Mouse (Mus musculus) embryonic facial prominence, embryonic 12.5 days (tissue): ENCODE results near the gene Cnpy2. TPM values are rescaled to one million over a fixed set of nuclear protein-coding genes. Genes with fewer than 3 reads are reported as not detected.
"Not testable (repeated sequence)": the region's sequence is repeated elsewhere in the genome, so short reads cannot be mapped to it uniquely, and the experiment has no call there.

Source experiments
- ATAC-seq: fragments of 200-750 bp; cut with Nextera tagmentation; 2 replicates; pipeline ENCODE4 v1.8.0; 2017; ENCODE audit not compliant: insufficient number of reproducible peaks, insufficient read depth, low FRiP score, low TSS enrichment
- H3K27ac ChIP-seq: fragments of 300-500 bp; sonication (generic); 2 replicates; pipeline ENCODE4 v1.5.1; 2016; ENCODE audit warnings: mild to moderate bottlenecking
- H3K27me3 ChIP-seq: fragments of 300-500 bp; sonication (generic); 2 replicates; pipeline ENCODE4 v1.6.1; 2016; ENCODE audit warnings: mild to moderate bottlenecking, moderate library complexity
- H3K36me3 ChIP-seq: fragments of 300-500 bp; sonication (generic); 2 replicates; pipeline ENCODE4 v1.6.1; 2016; ENCODE audit warnings: mild to moderate bottlenecking
- H3K4me1 ChIP-seq: fragments of 300-500 bp; sonication (generic); 2 replicates; pipeline ENCODE4 v1.6.1; 2016
- H3K4me2 ChIP-seq: fragments of 300-500 bp; sonication (generic); replicated peaks from 2 replicates; pipeline ENCODE4 v1.6.1; 2016; ENCODE audit warnings: mild to moderate bottlenecking, moderate library complexity
- H3K4me3 ChIP-seq: fragments of 300-500 bp; sonication (generic); 2 replicates; pipeline ENCODE4 v1.5.1; 2016; ENCODE audit warnings: mild to moderate bottlenecking
- H3K9ac ChIP-seq: fragments of 300-500 bp; sonication (generic); 2 replicates; pipeline ENCODE4 v1.6.1; 2016; ENCODE audit warnings: mild to moderate bottlenecking, moderate library complexity
- H3K9me3 ChIP-seq: fragments of 300-500 bp; sonication (generic); 2 replicates; pipeline ENCODE4 v1.6.1; 2016; ENCODE audit warnings: mild to moderate bottlenecking, moderate library complexity
- WGBS: fragments of 180-500 bp; shearing (Covaris S2); methylation state at CpG from one replicate; pipeline ENCODE4 v1.1.7; 2016; 5-methylcytosine and 5-hydroxymethylcytosine counted together
- polyA plus RNA-seq: library from polyadenylated mRNA; unstranded; fragments of >200 nt; fragmentation: Nextera tagmentation; extraction: Ambion mirVana; gene quantifications from 2 replicates; pipeline ENCODE4 v1.2.1, GENCODE M21; 2016

Cnpy2 gene
- polyA plus RNA-seq, 1 experiment from 2014 or later = 306 TPM

DNA sequence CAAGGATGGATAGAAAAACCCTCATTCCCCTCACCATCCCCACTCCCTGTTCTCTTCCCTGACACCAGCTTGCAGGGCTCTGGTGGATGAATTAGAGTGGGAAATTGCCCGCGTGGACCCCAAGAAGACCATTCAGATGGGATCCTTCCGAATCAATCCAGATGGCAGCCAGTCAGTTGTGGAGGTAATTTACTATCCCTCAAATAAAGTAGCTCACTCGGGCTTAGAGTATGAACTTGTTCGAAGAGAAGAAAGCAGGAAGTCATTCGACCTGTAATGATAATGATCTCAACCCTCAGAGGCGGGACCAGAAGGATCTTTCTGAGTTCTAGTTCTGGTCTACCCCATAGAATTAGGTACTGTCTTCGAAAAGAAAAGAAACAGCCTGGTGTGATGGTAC lies 1.3 kb downstream of the Cnpy2 start:
- Histone ChIP-seq H3K4me3 (peak overlapping the region; percentile 76), H3K9me3 (no peaks in the 10 kb centered on the region), H3K36me3 (peaks cover 62% of the 10 kb centered on the region), H3K4me2 (peak overlapping the region; percentile 80), H3K27ac (peak overlapping the region; percentile 97), H3K4me1 (peaks cover 10% of the 10 kb centered on the region), H3K9ac (peak overlapping the region; percentile 93), H3K27me3 (no peaks in the 10 kb centered on the region)
- 73% methylated on average over 8 of the region's 8 CpGs for WGBS
- no peak for ATAC-seq

DNA sequence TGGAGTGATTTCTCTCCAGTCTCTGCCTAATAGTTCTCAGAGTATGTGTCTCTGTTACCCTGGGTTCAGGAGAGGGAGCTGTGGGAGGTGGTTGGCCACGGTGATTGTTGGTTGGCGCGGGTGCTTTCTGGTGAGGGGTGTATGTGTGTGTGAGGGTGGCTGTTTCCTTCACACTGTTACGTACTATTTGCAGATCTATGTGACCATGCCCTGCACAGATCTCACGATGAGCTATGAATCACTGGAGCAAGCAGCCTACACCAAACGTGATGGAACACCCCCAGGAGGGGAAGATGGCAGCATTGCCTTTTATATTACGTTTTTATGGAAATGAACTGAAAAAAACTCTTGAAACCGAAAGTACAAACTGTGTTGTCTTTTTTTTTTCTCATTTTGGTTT lies 4.6 kb downstream of the Cnpy2 start:
- peaks cover 52% of the 10 kb centered on the region for H3K36me3 ChIP-seq
- H3K27ac ChIP-seq = no peak overlapping the region
- WGBS = 96% methylated on average over 8 of the region's 8 CpGs
- no peak for ATAC-seq
- H3K9me3 ChIP-seq = no peaks in the 10 kb centered on the region
- H3K4me1 ChIP-seq = peaks cover 10% of the 10 kb centered on the region
- H3K27me3 ChIP-seq = no peaks in the 10 kb centered on the region
- no peak overlapping the region for H3K4me3 ChIP-seq
- H3K4me2 ChIP-seq = no peak overlapping the region
- H3K9ac ChIP-seq = no peak overlapping the region

DNA sequence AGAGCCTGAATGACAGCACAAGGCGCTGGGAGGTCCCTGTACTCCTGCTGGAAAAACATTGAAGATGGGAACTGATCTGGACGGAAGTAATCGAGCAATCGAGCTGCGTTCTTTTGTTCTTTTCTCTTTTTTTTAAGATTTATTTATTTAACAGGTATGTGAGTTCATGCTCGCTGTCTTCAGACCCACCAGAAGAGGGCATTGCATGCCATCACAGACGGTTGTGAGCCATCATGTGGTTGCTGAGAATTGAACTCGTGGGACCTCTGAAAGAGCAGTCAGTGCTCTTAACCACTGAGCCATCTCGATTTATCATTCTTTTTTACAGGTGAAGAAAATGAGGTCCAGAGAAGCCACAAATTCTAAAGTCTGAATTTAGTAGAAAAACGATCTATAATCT lies 5.4 kb downstream of the Cnpy2 start:
- no peak overlapping the region for H3K4me3 ChIP-seq

DNA sequence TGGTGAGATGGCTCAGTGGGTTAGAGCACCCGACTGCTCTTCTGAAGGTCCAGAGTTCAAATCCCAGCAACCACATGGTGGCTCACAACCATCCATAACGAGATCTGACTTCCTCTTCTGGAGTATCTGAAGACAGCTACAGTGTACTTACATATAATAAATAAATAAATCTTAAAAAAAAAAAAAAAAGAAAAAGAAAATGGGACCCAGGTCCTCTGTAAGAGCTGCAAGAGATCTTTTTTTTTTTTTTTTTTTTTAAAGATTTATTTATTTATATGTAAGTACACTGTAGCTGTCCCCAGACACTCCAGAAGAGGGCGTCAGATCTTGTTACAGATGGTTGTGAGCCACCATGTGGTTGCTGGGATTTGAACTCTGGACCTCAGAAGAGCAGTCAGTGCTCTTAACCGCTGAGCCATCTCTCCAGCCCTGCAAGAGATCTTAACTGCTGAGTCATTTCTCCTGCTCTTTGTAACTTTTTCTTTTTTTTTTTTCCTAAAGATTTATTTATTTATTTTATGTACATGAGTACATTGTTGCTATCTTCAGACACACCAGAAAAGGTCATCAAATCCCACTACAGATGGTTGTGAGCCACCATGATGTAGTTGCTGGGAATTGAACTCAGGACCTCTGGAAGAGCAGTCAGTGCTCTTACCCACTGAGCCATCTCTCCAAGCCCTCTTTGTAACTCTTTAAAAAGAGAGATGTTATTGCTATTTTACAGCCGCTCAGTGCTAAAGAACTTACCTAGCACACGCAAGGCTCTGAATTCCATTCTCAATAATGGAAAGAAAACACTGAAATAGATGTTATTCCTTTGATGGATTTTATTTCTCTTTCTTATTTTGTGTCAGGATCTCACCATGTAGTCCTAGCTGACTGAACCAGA lies 10.3 kb downstream of the Cnpy2 start:
- peaks cover 23% of the 10 kb centered on the region for H3K36me3 ChIP-seq
- not testable (repeated sequence) for H3K27ac ChIP-seq, H3K4me2 ChIP-seq, H3K27me3 ChIP-seq, H3K4me1 ChIP-seq, H3K4me3 ChIP-seq, H3K9ac ChIP-seq, ATAC-seq, H3K9me3 ChIP-seq
- WGBS = 76% methylated on average over 6 of the region's 6 CpGs

More for the DNA sequence above, 5.4 kb downstream of the Cnpy2 start:
- H3K4me2 ChIP-seq = no peak overlapping the region
- WGBS = 91% methylated on average over 10 of the region's 10 CpGs
- no peaks in the 10 kb centered on the region for H3K9me3 ChIP-seq
- H3K36me3 ChIP-seq = peaks cover 52% of the 10 kb centered on the region
- no peak overlapping the region for H3K9ac ChIP-seq
- no peak overlapping the region for H3K27ac ChIP-seq
- H3K4me1 ChIP-seq = peaks cover 10% of the 10 kb centered on the region
- no peak for ATAC-seq
- H3K27me3 ChIP-seq = no peaks in the 10 kb centered on the region

DNA sequence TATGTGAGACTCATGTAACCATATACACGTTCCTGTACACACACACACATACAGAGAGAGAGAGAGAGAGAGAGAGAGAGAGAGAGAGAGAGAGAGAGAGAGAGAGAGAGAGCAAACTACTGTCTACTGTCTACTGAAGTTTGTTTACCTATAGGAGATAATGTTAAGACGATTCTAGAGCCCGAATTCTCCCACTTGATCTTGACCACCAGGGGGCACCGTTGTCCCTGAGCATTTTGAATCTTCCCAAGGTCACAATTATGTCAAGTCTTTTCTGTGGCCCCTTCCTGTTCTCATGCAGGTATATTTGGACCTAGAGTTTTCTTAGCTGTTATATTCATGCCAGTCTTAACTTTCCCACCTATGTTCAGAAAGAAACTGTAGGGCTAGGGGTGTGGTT lies 13.3 kb downstream of the Cnpy2 start:
- Histone ChIP-seq H3K4me2 (no peak overlapping the region), H3K27ac (no peak overlapping the region), H3K27me3 (no peaks in the 10 kb centered on the region), H3K4me3 (no peak overlapping the region), H3K4me1 (peaks cover 22% of the 10 kb centered on the region), H3K9ac (no peak overlapping the region), H3K9me3 (no peaks in the 10 kb centered on the region), H3K36me3 (0 out of 2 replicates have a peak, but pooled peaks cover 7% of the 10 kb centered on the region)
- ATAC-seq = no peak
- WGBS = 4% methylated on average over 4 of the region's 4 CpGs

DNA sequence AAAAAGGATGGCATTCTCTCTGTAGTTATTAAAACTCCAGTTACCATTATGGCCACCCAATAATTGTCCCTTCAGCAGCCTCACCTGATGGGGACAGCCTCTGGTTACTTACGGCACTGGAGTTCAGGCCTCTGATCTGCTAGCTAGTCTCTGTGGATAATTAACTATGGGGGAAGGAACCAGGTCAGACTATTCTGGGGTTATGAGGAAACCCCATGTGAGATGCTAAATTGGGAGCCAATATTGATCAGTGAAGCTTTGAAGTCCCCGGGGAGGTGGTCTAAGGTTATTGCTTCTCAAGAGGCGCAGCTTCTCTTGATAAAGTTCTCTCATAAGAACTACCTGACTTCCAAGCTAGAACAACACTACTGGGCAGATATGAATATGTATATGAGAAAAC lies 13.9 kb downstream of the Cnpy2 start:
- Histone ChIP-seq H3K9me3 (no peaks in the 10 kb centered on the region), H3K4me1 (peaks cover 22% of the 10 kb centered on the region), H3K27ac (no peak overlapping the region), H3K4me2 (no peak overlapping the region), H3K27me3 (no peaks in the 10 kb centered on the region), H3K36me3 (0 out of 2 replicates have a peak, but pooled peaks cover 7% of the 10 kb centered on the region), H3K9ac (no peak overlapping the region), H3K4me3 (no peak overlapping the region)
- WGBS = 86% methylated on average over 3 of the region's 3 CpGs
- ATAC-seq = no peak

DNA sequence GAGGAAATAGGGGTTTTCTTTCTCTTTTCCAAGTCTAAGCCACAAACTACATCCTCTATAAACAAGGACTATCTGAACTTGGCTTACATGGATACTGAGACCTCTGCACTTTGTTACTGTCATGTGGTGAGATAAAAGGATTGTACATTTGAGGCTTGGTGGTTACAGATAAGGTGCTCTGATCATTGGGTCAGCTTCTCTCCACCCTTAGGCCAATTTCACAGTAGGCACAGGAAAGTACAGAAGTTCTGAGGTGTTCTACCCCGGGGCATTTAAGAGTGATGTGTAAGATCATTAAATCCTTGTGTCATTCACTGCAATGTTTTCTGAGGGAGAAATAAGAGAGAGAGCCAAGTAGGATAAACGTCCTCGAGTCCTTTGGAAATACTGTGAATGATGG lies 14.3 kb downstream of the Cnpy2 start:
- H3K9ac ChIP-seq = no peak overlapping the region
- 78% methylated on average over 3 of the region's 3 CpGs for WGBS

DNA sequence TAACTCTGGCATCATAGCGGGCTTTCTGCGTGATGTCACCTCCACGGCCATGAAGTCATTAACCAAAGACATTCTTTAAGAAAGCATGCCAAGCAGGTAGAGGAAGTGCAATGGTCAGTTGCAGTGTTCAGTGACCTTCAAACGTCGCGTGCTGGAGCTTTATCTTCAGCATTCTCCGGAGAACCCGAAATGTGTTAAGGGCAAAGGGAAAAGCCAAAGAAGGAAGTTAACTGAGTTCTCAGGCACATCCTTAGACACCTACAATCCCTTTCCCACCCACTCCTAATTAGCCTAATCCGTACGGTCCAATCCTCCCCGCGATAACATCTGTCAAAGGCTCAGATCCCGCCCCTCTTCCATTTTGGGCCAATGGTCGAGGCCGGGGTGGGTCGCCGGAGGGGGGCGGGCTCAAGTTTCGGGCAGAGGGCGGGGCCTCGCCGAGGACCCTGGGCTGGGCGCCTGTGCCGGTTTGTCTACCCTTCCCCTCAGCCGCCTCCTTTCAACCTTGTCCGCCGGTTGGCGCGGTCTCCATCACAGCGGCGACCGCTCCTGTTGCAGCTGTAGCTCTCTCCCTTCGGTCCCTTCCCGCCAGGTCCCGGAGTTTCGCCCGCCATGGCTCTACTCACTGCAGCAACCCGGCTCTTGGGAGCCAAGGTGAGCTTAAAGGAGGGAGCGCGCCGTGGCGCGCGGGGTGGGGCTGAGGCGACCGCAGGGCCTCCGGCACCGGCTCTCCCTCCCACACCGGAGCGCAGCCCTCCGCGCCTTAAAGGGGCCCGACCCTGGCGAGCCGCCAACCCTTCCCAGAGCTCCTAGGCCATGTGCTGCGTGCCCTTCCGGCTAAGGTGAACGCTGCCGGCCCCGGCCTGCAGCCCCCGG lies 15.3 kb downstream of the Cnpy2 start, which contains the start of gene Cs:
TSS of gene Cs (plus strand) at position 429 of the 876 bp plus-strand sequence.
- ATAC-seq = peak; percentile 97
- Histone ChIP-seq H3K4me2 (peak within 1 kb of the TSS; percentile 80), H3K4me1 (peaks cover 22% of the 10 kb centered on the region), H3K27ac (peak within 1 kb of the TSS; percentile 94), H3K9ac (peak within 1 kb of the TSS; percentile 82), H3K27me3 (no peaks in the 10 kb centered on the region), H3K9me3 (no peaks in the 10 kb centered on the region), H3K4me3 (peak within 1 kb of the TSS; percentile 75), H3K36me3 (0 out of 2 replicates have a peak, but pooled peaks cover 7% of the 10 kb centered on the region)
- 1% methylated on average over 60 of the region's 61 CpGs for WGBS

More for the DNA sequence above, 14.3 kb downstream of the Cnpy2 start:
- Histone ChIP-seq H3K9me3 (no peaks in the 10 kb centered on the region), H3K36me3 (0 out of 2 replicates have a peak, but pooled peaks cover 7% of the 10 kb centered on the region), H3K4me2 (peak overlapping the region; percentile 80), H3K4me1 (peaks cover 22% of the 10 kb centered on the region), H3K27ac (no peak overlapping the region), H3K4me3 (peak overlapping the region; percentile 75; the same call in 1 of the 2 replicates), H3K27me3 (no peaks in the 10 kb centered on the region)
- ATAC-seq = no peak

DNA sequence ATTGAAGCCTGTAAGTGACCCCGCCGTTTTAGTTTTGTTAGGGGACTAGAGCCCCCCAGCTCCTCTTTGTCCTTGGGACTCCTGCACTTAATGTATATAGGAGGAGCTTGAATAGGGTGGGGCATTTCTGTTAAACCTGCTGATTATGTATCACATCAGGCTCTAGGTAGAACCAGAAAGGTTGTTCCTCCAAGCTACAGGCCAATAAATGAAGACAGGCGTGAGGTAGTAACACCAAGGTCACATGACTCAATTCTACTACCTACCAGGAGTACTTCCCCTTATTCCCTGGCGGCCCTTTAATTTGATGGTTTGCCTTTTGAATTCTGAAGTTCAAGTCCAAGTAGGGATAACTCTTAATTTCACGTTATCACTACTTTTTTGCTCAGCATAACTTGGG lies 16.2 kb downstream of the Cnpy2 start:
- Histone ChIP-seq H3K9ac (peak overlapping the region; percentile 82), H3K9me3 (no peaks in the 10 kb centered on the region), H3K27me3 (no peaks in the 10 kb centered on the region), H3K36me3 (0 out of 2 replicates have a peak, but pooled peaks cover 7% of the 10 kb centered on the region), H3K4me1 (peaks cover 22% of the 10 kb centered on the region), H3K27ac (peak overlapping the region; percentile 94), H3K4me2 (peak overlapping the region; percentile 80), H3K4me3 (peak overlapping the region; percentile 75)
- WGBS = 27% methylated on average over 5 of the region's 5 CpGs
- ATAC-seq = no peak

DNA sequence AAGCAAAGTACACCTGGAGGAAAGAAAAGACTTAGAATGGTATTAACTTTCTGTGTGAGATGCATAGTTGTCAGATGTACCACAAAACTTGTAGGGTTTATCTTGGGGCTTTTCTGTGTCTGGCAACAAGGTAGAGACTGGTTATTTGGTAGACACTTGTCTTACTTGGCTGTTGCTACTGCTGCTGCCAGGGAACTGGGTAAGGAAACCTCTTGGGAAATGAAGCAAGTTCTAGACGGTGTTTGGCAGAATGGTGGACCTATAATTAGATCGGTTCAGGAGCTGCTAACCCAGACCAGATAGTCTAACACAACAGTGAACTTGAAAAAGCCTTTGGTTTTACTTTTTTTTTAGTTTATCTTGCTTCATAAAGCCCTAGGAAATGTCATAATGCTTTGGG lies 16.7 kb downstream of the Cnpy2 start:
- Histone ChIP-seq H3K36me3 (0 out of 2 replicates have a peak, but pooled peaks cover 7% of the 10 kb centered on the region), H3K9me3 (no peaks in the 10 kb centered on the region), H3K4me2 (peak overlapping the region; percentile 80), H3K9ac (peak overlapping the region; percentile 82; the same call in 1 of the 2 replicates), H3K4me3 (peak overlapping the region; percentile 75), H3K4me1 (peaks cover 22% of the 10 kb centered on the region), H3K27ac (no peak overlapping the region), H3K27me3 (no peaks in the 10 kb centered on the region)
- 70% methylated on average over 2 of the region's 2 CpGs for WGBS
- no peak for ATAC-seq

DNA sequence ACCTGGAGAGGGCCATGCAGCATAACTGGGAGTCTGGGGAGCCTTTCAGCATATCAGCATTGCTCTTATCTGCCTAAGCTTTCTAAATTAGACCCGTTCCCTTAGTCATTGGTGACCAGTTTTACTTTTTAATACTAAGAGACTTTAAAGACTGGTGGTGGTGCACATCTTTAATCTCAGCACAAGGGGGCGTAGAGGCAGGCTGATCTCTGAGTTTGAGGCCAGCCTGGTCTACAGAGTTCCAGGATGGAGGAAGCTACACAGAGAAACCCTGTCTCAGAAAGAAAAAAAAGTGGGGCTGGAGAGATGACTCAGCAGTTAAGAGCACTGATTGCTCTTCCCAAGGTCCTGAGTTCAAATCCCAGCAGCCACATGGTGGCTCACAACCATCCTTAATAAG lies 18.0 kb downstream of the Cnpy2 start:
- no peak for ATAC-seq

More for the DNA sequence above, 18.0 kb downstream of the Cnpy2 start:
- 82% methylated on average over 2 of the region's 2 CpGs for WGBS
- Histone ChIP-seq H3K4me2 (no peak overlapping the region), H3K36me3 (0 out of 2 replicates have a peak, but pooled peaks cover 7% of the 10 kb centered on the region), H3K9me3 (no peaks in the 10 kb centered on the region), H3K27ac (no peak overlapping the region), H3K4me3 (no peak overlapping the region), H3K9ac (no peak overlapping the region), H3K27me3 (no peaks in the 10 kb centered on the region), H3K4me1 (peaks cover 28% of the 10 kb centered on the region)
